Mouse (Mus musculus): ENCODE results near the gene Zfp3. TPM values are rescaled to one million over a fixed set of nuclear protein-coding genes. Genes with fewer than 3 reads are reported as not detected.

Gene Zfp3
- 1.7 and 2.4 TPM in 2 replicates for polyA plus RNA-seq (2012; rRNA removed)

GRCm38 (mm10) chr11:70763936-70764808, at the start of gene Zfp3:
Gene Zfp3, plus strand, starts transcription at chr11:70764209.
- peak within 1 kb of the TSS; percentile 92 for H3K27ac ChIP-seq (ENCODE audit: insufficient read depth, low read depth, low read length)
- DNase-seq = peak; percentile 90
- H3K36me3 ChIP-seq (ENCODE audit: control insufficient read depth, insufficient read depth, low read length) = peaks cover 2% of the 10 kb centered on the region; the same call in 1 of the 2 replicates
- under 1% methylated on average over 75 of the region's 78 CpGs for WGBS
- TF ChIP-seq CTCF (conservative IDR thresholded peaks at IDR 0.05; ENCODE audit: insufficient read depth, insufficient read length, low read depth, low read length) = no peak
- peak; percentile 27 for TF ChIP-seq POLR2A (IDR thresholded peaks at IDR 0.05; ENCODE audit: low read depth, low read length)
- peaks cover 6% of the 10 kb centered on the region; the same call in 1 of the 2 replicates for H3K4me1 ChIP-seq (ENCODE audit: control insufficient read depth, insufficient read depth, low read length)
- H3K27me3 ChIP-seq (replicated peaks; ENCODE audit: control insufficient read depth, insufficient read depth, low read length) = no peaks in the 10 kb centered on the region
- peak within 1 kb of the TSS; percentile 94 for H3K4me3 ChIP-seq (ENCODE audit: insufficient read depth, low read depth, low read length)

GRCm38 (mm10) chr11:70715832-70716231, 48.2 kb upstream of the Zfp3 start:
- no peak for TF ChIP-seq CTCF (conservative IDR thresholded peaks at IDR 0.05; ENCODE audit: insufficient read depth, insufficient read length, low read depth, low read length)
- no peak for TF ChIP-seq POLR2A (IDR thresholded peaks at IDR 0.05; ENCODE audit: low read depth, low read length)
- Histone ChIP-seq H3K4me1 (ENCODE audit: control insufficient read depth, insufficient read depth, low read length) (no peaks in the 10 kb centered on the region), H3K27ac (ENCODE audit: insufficient read depth, low read depth, low read length) (no peak overlapping the region), H3K27me3 (replicated peaks; ENCODE audit: control insufficient read depth, insufficient read depth, low read length) (no peaks in the 10 kb centered on the region), H3K36me3 (ENCODE audit: control insufficient read depth, insufficient read depth, low read length) (no peaks in the 10 kb centered on the region), H3K4me3 (ENCODE audit: insufficient read depth, low read depth, low read length) (no peak overlapping the region)
- WGBS = 75% methylated on average over 6 of the region's 6 CpGs
- no peak for DNase-seq

GRCm38 (mm10) chr11:70718481-70718880, 45.5 kb upstream of the Zfp3 start:
- no peaks in the 10 kb centered on the region for H3K27me3 ChIP-seq (replicated peaks; ENCODE audit: control insufficient read depth, insufficient read depth, low read length)
- no peak for DNase-seq
- TF ChIP-seq CTCF (conservative IDR thresholded peaks at IDR 0.05; ENCODE audit: insufficient read depth, insufficient read length, low read depth, low read length) (no peak), POLR2A (IDR thresholded peaks at IDR 0.05; ENCODE audit: low read depth, low read length) (no peak)
- H3K4me1 ChIP-seq (ENCODE audit: control insufficient read depth, insufficient read depth, low read length) = no peaks in the 10 kb centered on the region
- no peaks in the 10 kb centered on the region for H3K36me3 ChIP-seq (ENCODE audit: control insufficient read depth, insufficient read depth, low read length)
- H3K4me3 ChIP-seq (ENCODE audit: insufficient read depth, low read depth, low read length) = no peak overlapping the region
- 73% methylated on average over 5 of the region's 5 CpGs for WGBS
- H3K27ac ChIP-seq (ENCODE audit: insufficient read depth, low read depth, low read length) = no peak overlapping the region

GRCm38 (mm10) chr11:70720567-70720966, 43.4 kb upstream of the Zfp3 start:
- H3K27ac ChIP-seq (ENCODE audit: insufficient read depth, low read depth, low read length) = peak overlapping the region; percentile 29
- peaks cover 3% of the 10 kb centered on the region for H3K36me3 ChIP-seq (ENCODE audit: control insufficient read depth, insufficient read depth, low read length)
- 71% methylated on average over 3 of the region's 3 CpGs for WGBS
- no peak overlapping the region for H3K4me3 ChIP-seq (ENCODE audit: insufficient read depth, low read depth, low read length)
- no peaks in the 10 kb centered on the region for H3K27me3 ChIP-seq (replicated peaks; ENCODE audit: control insufficient read depth, insufficient read depth, low read length)
- no peak for DNase-seq
- H3K4me1 ChIP-seq (ENCODE audit: control insufficient read depth, insufficient read depth, low read length) = peaks cover 6% of the 10 kb centered on the region; the same call in 1 of the 2 replicates
- TF ChIP-seq POLR2A (IDR thresholded peaks at IDR 0.05; ENCODE audit: low read depth, low read length) (no peak), CTCF (conservative IDR thresholded peaks at IDR 0.05; ENCODE audit: insufficient read depth, insufficient read length, low read depth, low read length) (no peak)

- peaks cover 5% of the 10 kb centered on the region for H3K36me3 ChIP-seq (ENCODE audit: control insufficient read depth, insufficient read depth, low read length)
- no peaks in the 10 kb centered on the region for H3K27me3 ChIP-seq (replicated peaks; ENCODE audit: control insufficient read depth, insufficient read depth, low read length)
- no peak for DNase-seq
- peaks cover 6% of the 10 kb centered on the region; the same call in 1 of the 2 replicates for H3K4me1 ChIP-seq (ENCODE audit: control insufficient read depth, insufficient read depth, low read length)
- TF ChIP-seq CTCF (conservative IDR thresholded peaks at IDR 0.05; ENCODE audit: insufficient read depth, insufficient read length, low read depth, low read length) (no peak), POLR2A (IDR thresholded peaks at IDR 0.05; ENCODE audit: low read depth, low read length) (no peak)
- 78% methylated on average over 3 of the region's 3 CpGs for WGBS
- no peak overlapping the region for H3K4me3 ChIP-seq (ENCODE audit: insufficient read depth, low read depth, low read length)
- H3K27ac ChIP-seq (ENCODE audit: insufficient read depth, low read depth, low read length) = peak overlapping the region; percentile 29
These were observed 42.9 kb upstream of the Zfp3 start for GRCm38 (mm10) chr11:70721072-70721471.

- Histone ChIP-seq H3K27ac (ENCODE audit: insufficient read depth, low read depth, low read length) (no peak overlapping the region), H3K4me1 (ENCODE audit: control insufficient read depth, insufficient read depth, low read length) (peaks cover 6% of the 10 kb centered on the region; the same call in 1 of the 2 replicates), H3K27me3 (replicated peaks; ENCODE audit: control insufficient read depth, insufficient read depth, low read length) (no peaks in the 10 kb centered on the region), H3K4me3 (ENCODE audit: insufficient read depth, low read depth, low read length) (no peak overlapping the region), H3K36me3 (ENCODE audit: control insufficient read depth, insufficient read depth, low read length) (peaks cover 8% of the 10 kb centered on the region)
- DNase-seq = peak; percentile 85
- TF ChIP-seq CTCF (conservative IDR thresholded peaks at IDR 0.05; ENCODE audit: insufficient read depth, insufficient read length, low read depth, low read length) = no peak
- WGBS = 52% methylated on average over 9 of the region's 9 CpGs
These were observed 39.3 kb upstream of the Zfp3 start for GRCm38 (mm10) chr11:70724706-70725105.

- H3K27ac ChIP-seq (ENCODE audit: insufficient read depth, low read depth, low read length) = no peak overlapping the region
- H3K27me3 ChIP-seq (replicated peaks; ENCODE audit: control insufficient read depth, insufficient read depth, low read length) = no peaks in the 10 kb centered on the region
- no peak overlapping the region for H3K4me3 ChIP-seq (ENCODE audit: insufficient read depth, low read depth, low read length)
- peaks cover 8% of the 10 kb centered on the region for H3K36me3 ChIP-seq (ENCODE audit: control insufficient read depth, insufficient read depth, low read length)
- no peak for TF ChIP-seq CTCF (conservative IDR thresholded peaks at IDR 0.05; ENCODE audit: insufficient read depth, insufficient read length, low read depth, low read length)
- no peak for TF ChIP-seq POLR2A (IDR thresholded peaks at IDR 0.05; ENCODE audit: low read depth, low read length)
- no peak for DNase-seq
- WGBS = 88% methylated on average over 2 of the region's 2 CpGs
- peaks cover 14% of the 10 kb centered on the region; the same call in 1 of the 2 replicates for H3K4me1 ChIP-seq (ENCODE audit: control insufficient read depth, insufficient read depth, low read length)
These were observed 37.4 kb upstream of the Zfp3 start for GRCm38 (mm10) chr11:70726585-70726984.
